Mouse (Mus musculus) lung, adult 18-20 months (tissue): ENCODE measurements around the gene Lmnb2.

ENCODE experiments used
- DNase-seq, 2 experiments: peaks; one replicate each; pipeline ENCODE4 v3.0.0; 2022; ENCODE audit warnings: mixed read lengths in 2 of 2

Lmnb2 gene

DNA sequence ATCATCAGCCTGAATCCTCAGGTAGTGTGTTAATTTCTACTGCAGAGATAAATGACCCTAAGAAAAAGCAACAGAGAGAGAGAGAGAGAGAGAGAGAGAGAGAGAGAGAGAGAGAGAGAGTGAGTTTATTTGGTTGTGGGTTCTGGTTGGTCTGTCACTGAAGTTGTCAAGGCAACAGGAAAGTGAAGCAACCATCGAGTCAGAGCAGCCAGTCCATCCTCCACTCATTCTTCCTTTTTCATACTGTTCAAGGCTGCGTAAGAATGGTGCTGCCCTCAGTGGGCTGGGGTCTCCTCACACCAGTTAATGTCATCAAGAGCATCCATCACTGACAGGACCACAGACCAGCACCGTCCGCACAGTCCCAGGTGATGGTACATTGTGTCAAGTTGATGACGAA is 26.2 kb upstream of the Lmnb2 start:
- no peak for DNase-seq

- no peak for DNase-seq
Measured at GRCm38 (mm10) chr10:80943701-80944100, 25.7 kb upstream of the Lmnb2 start.

- DNase-seq, result no peak
Measured at GRCm38 (mm10) chr10:80942919-80943318, 24.9 kb upstream of the Lmnb2 start.

DNA sequence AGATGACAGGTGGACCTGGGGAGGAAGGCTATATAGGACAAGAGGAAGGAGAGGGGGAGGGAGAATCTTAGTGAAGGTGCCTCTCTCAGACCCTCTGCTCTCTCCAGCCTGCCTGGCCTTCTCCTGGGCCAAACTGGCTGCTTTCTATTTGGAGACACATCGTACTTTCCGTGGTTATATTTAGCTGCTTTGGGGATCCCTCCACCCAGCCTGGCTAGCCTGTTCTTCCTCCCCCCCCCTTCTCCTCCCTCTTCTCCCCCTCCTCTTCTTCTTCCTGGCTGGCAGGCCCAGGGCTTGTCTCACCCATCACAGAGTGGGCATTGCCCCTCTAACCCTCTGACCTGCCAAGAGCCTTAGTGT is 22.9 kb upstream of the Lmnb2 start:
- DNase-seq, result no peak

- DNase-seq, result peak; percentile 84 to 88
Measured at GRCm38 (mm10) chr10:80940320-80940987, 22.4 kb upstream of the Lmnb2 start.

- DNase-seq, result peak; percentile 90 to 94
Measured at GRCm38 (mm10) chr10:80939671-80940070, 21.6 kb upstream of the Lmnb2 start.

DNA sequence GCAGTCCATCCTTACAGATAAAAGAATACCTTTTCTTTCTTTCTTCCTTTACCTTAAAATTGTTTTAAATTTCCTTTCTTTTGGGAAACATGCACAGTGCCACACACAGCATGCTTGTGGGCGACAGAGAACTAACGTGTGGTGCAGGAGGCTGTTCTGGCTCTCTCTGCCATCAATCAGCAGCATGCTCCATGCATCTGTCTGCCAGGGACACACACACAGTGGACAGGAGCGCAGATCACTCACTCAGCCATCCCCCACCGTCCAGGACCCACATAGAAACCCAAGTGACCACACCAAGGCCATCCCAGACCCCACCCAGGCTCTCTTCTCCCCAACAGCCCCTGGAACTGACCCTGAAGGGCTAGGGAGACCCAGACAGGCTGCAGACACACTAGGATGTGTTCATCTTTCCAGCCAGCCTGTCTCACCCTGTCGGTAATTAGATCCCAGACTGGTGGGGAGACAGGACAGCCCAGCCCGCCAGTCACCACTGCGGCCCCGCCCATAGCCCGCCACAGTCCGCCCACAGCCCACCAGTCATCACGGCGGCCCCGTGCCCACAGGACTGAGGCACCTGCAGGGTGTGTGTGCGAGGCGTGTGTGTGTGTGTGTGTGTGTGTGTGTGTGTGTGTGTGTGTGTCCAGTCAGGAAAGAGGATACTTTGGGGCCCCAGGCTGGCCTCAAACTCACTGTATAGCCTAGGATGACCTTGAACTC is 20.9 kb upstream of the Lmnb2 start:
- DNase-seq, result no peak

DNA sequence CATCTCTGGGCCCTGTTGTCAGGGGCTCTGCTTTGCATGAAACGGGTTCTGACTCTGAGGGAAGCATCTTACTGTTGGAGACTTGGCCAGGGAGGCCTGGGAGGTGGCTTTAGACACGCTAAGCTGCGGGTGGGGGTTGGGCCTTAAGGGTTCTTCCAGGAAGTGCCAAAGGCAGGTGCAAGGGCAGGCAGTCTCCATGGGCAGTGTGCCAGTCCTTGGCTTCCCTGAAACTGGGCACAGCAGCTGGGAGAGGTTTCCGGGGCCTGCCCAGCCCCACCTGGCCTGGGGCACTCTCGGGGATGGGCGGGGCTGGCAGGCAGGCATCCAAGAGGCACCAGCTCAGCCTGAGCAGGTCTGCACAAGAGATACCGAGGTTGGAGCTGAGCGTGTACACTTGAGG is 19.6 kb upstream of the Lmnb2 start:
- DNase-seq, result peak; percentile 93 to 96

DNA sequence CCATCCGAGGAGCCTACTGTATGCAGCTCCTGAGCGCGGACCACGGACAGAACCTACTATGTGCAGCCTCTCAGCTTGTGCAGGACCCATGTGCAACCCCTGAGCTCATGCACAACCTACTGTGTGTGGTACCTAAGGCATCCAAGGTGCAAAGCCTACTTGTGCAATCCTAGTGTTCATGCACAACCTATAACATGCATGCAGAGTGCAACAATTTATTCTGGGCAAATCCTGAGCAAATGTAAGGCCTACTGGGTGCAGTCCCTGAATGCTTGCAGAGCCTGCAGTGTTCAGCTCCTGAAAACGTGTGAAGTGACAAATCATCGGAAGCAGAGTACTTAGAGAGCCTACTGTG is 18.7 kb upstream of the Lmnb2 start:
- DNase-seq, result no peak

- DNase-seq, result peak; percentile 80 to 84
Measured at GRCm38 (mm10) chr10:80936135-80936809, 18.2 kb upstream of the Lmnb2 start.

DNA sequence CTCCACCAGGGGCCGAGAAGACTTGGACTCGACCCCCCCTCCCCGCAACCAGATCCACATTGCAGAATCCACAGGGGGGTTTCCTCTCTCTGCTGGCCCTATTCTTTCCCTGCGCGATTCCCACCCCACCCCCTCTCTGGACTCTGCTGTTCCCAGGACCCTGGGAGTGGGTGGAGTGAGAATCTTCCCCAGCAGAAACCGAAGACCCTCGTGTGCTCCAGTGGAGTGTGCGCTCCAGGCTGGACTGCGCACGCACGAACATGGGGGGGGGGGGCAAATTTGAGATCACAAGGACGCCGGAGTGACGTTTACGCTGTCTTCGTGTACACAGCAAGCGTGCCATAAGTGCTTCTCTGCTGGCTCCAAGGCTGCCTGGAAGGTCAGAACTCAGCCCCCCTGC is 17.7 kb upstream of the Lmnb2 start:
- DNase-seq, result no peak

- no peak for DNase-seq
Measured at GRCm38 (mm10) chr10:80935241-80935640, 17.2 kb upstream of the Lmnb2 start.

- DNase-seq, result peak in 1 of 2 experiments; percentile 43
Measured at GRCm38 (mm10) chr10:80934136-80934985, 16.3 kb upstream of the Lmnb2 start.

- peak; percentile 72 to 82 for DNase-seq
Measured at GRCm38 (mm10) chr10:80933421-80933979, 15.5 kb upstream of the Lmnb2 start.

DNA sequence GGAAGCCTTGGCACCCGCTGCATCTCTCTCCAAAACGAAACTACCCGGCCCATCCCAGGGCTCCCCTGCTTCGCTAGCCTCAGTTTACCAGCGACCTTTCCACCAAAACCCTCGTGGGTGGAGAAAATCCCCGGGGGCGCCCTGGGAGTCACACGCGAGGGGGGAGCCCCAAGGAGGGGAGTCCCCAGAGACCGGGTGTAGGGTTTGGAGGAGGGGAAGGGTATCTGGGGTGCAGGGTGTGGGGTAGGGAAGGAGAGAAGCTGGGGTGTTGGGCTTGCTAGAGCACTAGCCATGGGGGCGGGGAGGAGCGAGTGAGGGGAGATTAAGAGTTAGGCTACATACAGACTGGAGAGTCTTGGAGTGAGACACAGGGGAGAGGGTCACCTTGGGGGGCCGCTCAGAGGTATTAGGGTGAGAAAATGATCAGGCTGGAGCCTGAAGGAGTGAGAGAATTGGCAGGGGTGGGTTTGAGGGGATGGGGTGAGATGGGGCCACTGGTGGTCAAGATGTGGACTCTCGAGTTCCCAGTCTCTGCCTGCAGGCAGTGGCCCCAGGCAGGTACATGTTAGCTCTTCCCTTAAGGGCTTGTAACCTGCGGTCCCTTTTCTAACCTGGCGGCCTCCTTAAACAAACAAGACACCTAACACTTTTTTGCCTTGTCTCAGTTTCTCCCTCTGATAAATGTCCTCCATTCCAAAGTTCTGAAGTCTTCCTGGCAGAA is 14.8 kb upstream of the Lmnb2 start:
- DNase-seq, result peak in 1 of 2 experiments; percentile 33

DNA sequence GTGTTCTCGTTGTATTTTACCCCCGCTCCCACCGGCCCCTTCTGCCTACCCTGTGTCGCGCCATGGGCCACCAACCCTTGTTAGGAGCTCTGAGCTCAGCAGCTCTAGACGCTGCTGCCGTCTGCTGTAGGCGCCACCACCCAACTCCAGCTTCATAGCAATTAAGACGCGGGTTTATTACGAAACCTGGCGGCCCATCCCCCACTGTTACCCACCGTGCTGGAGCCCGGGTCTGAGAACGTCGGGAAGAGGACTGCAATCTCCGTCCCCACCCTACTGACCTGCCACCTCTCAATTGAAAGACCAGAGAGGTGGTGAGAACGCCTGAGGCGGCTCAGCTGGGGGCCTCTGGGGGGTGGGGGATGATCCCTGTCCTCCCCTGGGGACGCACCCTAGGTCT is 14.2 kb upstream of the Lmnb2 start:
- DNase-seq, result peak; percentile 70 to 75

GRCm38 (mm10) chr10:80931695-80932094 is 13.7 kb upstream of the Lmnb2 start:
- DNase-seq, result peak in 1 of 2 experiments; percentile 34

DNA sequence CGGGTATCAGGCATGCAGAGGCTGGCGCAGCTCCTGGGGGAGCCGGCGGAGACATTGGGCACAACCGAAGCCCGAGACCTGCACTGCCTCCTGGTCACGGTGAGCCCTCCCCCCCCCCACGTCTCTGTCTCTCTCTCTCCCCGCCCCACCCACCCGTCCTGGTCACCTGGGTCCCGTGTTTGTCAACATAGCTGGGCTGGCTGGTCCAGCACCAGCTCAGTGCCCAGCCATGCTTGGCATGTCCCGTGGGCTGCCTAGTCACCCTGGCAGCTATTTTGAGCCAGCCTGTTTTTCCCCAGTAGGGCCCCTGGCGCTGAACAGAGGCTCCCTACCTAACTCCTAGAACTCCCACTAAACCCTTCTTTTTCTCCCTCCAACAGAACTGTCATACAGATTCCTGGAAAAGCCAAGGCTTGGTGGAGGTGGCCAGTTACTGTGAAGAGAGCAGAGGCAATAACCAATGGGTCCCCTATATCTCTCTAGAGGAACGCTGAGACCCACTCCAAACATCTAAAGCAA is 13.2 kb upstream of the Lmnb2 start:
- peak; percentile 44 to 60 for DNase-seq

DNA sequence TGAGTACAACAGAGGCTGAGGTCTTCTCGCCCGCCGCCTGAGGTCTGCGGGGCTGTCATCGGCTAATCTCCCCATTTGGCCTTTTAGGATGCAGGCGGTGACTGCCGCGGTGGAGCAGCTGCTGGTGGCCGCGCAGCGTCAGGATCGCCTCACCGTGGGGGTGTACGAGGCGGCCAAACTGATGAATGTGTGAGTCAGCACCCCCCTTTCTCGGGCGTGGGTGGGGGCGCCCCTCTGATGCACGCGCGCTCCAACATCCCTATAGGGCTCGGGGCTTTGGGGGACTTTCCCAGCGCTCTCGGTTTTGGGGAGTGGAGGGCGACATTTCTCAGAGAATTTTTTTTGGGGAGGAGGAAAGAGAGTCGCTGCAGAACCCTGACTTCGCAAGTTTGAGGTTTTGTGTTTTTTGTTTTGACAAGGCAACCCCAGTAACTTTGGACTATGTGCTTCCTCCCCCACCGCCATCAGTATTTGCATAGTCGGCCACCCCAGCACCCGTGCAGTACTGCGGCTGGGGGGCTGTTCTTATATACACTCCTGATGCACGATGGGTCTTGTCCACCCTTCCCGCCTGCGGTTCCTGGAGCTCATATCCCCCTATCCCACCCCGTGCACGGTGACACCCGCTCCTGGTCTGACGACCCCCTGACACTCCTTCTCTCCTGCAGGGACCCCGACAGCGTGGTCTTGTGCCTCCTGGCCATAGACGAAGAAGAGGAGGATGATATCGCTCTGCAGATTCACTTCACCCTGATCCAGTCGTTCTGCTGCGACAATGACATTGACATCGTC is 12.5 kb upstream of the Lmnb2 start:
- DNase-seq, result peak; percentile 51 to 53

DNA sequence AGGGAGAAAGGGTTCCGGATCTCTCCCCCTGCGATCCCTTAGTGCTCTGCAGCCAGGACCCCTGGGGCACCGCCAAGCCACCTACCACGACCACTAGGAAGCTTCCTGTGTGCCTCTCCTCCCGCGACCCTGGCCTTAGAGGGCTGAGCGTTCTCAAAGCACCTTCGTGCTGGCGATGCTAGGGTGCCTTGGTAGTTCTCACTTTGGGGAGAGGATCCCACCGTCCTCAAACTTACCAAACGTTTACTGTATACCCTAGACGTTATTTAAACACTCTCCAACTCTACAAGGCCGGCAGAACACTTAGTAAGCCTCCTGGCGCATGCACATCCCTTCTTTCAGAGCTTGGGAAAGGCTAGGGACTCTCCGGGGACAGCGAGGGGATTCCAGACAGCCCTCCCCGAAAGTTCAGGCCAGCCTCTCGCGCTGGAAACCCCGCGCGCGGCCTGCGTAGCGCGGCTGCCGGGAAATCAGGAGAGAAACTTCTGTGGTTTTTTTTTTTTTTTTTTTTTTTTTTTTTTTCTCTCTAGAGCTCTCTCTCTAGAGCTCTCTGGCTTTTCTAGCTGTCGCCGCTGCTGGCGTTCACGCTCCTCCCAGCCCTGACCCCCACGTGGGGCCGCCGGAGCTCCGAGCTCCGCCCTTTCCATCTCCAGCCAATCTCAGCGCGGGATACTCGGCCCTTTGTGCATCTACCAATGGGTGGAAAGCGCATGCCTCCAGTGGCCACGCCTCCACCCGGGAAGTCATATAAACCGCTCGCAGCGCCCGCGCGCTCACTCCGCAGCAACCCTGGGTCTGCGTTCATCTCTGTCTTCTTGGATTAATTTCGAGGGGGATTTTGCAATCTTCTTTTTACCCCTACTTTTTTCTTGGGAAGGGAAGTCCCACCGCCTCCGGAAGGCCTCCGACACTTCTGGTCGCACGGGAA is 11.5 kb upstream of the Lmnb2 start, which contains the start of gene Gadd45b:
Gene Gadd45b, plus strand, starts transcription at position 775 of the 928 bp plus-strand sequence.
- DNase-seq, result peak; percentile 99
